Mouse (Mus musculus) neutrophil, adult 65 days (primary cell): ENCODE data around the gene Olfr599. TPM values are rescaled to one million over a fixed set of nuclear protein-coding genes. Genes with fewer than 3 reads are reported as not detected.

Source experiments
- total RNA-seq: library from RNA; stranded (reverse); gene quantifications from 2 replicates; pipeline ENCODE4 v1.2.4, GENCODE M21; 2023

Olfr599 gene
- total RNA-seq, result not detected in 2 replicates

DNA sequence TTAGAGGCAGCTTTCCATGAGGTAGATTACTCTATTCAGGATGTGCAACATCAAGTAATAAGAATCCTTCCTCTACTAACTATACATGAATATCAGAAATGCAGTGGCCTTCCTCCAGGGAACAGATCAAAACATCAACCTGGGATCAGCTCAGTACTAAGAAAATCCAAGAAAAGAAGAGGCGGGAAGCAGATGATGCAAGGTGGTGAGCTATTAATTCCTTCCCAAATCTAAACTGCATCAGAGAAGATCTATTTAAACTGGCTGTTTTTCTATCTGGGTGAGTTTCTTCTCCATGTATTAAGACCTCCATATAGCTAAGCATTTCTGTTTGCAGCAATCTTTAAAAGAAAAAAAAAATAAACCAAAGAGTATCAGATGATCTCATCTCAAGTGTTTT lies at the start of gene Olfr599:
TSS of gene Olfr599 (plus strand) at position 301 of the 400 bp plus-strand sequence.

DNA sequence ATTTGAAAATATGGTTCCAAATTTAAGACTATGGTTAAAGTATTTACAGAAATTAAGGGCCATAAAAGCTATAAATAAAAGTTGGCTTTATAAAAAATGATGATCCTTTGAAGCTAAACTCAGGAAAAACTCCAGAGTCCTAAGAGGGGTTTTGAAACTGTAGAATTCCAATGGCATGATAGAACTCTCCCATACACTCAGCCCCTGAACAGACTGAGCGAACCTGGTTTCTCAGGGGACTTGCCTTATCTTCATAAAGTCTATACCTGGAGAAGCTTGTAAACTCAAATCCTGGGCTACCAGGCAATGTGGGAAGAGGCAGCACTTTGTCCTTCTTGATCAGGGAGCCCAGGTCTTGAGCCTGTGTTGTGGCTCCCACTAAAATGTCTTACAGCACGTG lies 30.4 kb upstream of the Olfr599 start, which contains the start of gene Olfr596:
TSS of gene Olfr596 (plus strand) at position 301 of the 400 bp plus-strand sequence.

DNA sequence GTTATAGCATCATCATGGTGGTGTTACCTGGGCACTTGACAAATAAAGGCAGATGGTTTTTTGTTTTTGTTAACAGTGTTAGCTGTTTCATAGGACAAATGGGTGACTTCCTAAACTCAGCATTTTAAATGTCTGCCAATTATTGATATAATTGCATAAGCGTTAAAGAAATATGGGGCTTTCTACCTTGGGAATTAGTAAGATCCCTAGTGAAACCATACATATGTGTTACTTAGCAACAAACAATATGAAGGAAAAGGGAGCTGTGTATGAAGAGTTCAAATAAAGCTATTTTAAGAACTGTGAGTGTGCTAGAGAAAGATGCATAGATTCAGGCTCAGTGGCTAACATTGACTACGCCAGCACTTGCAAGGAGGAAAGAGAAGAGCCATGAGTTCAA lies 19.7 kb upstream of the Olfr599 start, which contains the start of gene Olfr597:
TSS of gene Olfr597 (plus strand) at position 301 of the 400 bp plus-strand sequence.

DNA sequence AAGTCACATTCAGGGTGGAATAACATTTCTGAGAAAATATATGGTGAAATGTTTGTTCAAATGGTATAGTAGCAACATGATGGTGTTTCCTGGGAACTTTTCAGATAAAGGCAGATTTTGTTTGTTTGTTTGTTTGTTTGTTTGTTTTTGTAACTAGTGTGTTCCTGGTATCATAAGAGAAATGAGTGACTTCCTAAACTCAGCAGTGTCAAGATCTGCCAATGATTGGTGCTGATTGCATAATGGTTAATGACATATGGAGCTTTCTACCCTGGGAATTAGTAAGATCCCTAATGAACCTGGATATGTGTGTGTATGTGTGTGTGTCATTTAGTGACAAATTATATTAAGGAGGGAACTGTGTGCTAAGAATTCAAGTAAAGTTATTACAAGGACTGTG lies 12.4 kb upstream of the Olfr599 start, which contains the start of gene Olfr598:
TSS of gene Olfr598 (plus strand) at position 301 of the 400 bp plus-strand sequence.

DNA sequence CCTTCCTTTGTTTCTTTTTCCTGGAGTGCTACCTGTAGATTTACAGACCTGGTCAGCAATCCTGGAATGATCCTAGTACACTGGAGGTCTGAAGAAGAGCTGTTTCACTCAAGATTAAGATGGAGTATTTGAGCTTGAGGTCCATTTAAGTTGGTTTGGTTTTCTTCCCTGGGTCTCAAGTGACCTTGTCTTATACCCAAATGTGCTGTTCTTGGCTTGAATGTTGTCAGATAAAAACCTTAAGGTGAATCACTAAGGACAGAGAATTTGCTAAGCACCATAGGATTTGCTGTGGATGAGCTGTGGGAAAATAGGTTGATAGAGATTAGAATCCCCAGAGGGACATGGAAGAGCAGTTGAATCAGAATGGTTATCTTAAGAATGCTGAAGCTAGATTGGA lies 13.9 kb downstream of the Olfr599 start, which contains the start of gene Olfr600:
TSS of gene Olfr600 (minus strand) at position 101 of the 400 bp plus-strand sequence.

DNA sequence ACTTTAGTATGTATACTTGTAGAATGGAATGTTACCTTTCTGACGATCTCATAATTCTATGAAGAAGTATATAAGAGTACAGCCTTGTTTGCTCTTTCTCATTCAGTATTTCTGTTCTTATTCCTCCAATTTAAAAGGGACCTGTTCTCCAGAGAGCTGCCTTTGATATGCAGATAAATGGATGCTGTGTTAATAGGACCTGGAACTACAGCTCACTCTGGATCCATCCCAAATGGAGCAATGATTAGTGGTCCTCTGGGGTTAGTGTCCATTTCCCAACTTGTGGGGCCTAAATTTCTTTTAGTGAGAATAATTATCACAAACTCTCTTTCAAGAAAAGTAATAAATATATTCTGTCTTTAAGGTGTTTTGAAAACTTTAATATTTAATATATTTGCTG lies 26.8 kb downstream of the Olfr599 start, which contains the start of gene Olfr601:
TSS of gene Olfr601 (minus strand) at position 101 of the 400 bp plus-strand sequence.

DNA sequence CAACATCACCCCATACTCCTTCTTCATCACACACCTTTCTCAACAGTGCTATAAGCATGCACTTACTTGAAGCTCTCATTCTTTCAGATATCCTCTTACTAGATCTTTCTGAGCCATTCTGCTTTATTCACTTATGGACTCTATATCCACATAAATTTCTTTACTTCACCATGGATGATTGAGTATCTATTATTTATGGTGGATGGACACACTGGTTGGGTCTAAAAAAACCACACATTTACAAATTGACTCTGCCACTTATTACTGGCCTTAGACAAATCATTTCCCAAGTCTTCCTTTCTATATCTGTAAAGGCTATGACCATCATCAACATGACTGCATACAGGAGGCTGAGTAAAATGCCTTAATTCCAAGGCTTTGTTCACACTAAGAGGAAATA lies 50.4 kb downstream of the Olfr599 start, which contains the start of gene Olfr603:
TSS of gene Olfr603 (minus strand) at position 101 of the 400 bp plus-strand sequence.

Other genes starting within 250 kb of the Olfr599 start
- not detected in 2 replicates for gene Olfr585, start 238.2 kb upstream of the Olfr599 start, total RNA-seq
- not detected in 2 replicates for gene Olfr586, start 210.3 kb upstream of the Olfr599 start, total RNA-seq
- gene Olfr588-ps1, start 195.0 kb upstream of the Olfr599 start, total RNA-seq, result not detected in 2 replicates
- gene Olfr589, start 179.6 kb upstream of the Olfr599 start, total RNA-seq, result not detected in 2 replicates
- not detected in 2 replicates for gene Olfr591, start 157.6 kb upstream of the Olfr599 start, total RNA-seq
- not detected in 2 replicates for gene Olfr592, start 151.1 kb upstream of the Olfr599 start, total RNA-seq
- gene Olfr593, start 124.1 kb upstream of the Olfr599 start, total RNA-seq, result not detected in 2 replicates
- not detected in 2 replicates for gene Olfr594, start 118.9 kb upstream of the Olfr599 start, total RNA-seq
- gene Usp17ld, start 83.4 kb upstream of the Olfr599 start, total RNA-seq, result not detected in 2 replicates
- not detected in 2 replicates for gene Olfr596, start 30.3 kb upstream of the Olfr599 start, total RNA-seq
- gene Olfr597, start 19.6 kb upstream of the Olfr599 start, total RNA-seq, result not detected in 2 replicates
- gene Olfr598, start 12.3 kb upstream of the Olfr599 start, total RNA-seq, result not detected in 2 replicates
- not detected in 2 replicates for gene Olfr600, start 13.8 kb downstream of the Olfr599 start, total RNA-seq
- gene Olfr601, start 26.7 kb downstream of the Olfr599 start, total RNA-seq, result not detected in 2 replicates
- not detected in 2 replicates for gene Olfr603, start 50.3 kb downstream of the Olfr599 start, total RNA-seq
- not detected in 2 replicates for gene Usp17lc, start 79.2 kb downstream of the Olfr599 start, total RNA-seq
- gene Olfr605, start 109.5 kb downstream of the Olfr599 start, total RNA-seq, result not detected in 2 replicates
- not detected in 2 replicates for gene Olfr606, start 113.1 kb downstream of the Olfr599 start, total RNA-seq
- not detected in 2 replicates for gene Olfr607, start 128.2 kb downstream of the Olfr599 start, total RNA-seq
- not detected in 2 replicates for gene Olfr608, start 134.0 kb downstream of the Olfr599 start, total RNA-seq
- not detected in 2 replicates for gene Olfr609, start 162.1 kb downstream of the Olfr599 start, total RNA-seq
- gene Olfr610, start 176.2 kb downstream of the Olfr599 start, total RNA-seq, result not detected in 2 replicates
- not detected in 2 replicates for gene Olfr611, start 184.9 kb downstream of the Olfr599 start, total RNA-seq
- gene Olfr612, start 206.8 kb downstream of the Olfr599 start, total RNA-seq, result not detected in 2 replicates
- not detected in 2 replicates for gene Olfr613, start 212.2 kb downstream of the Olfr599 start, total RNA-seq
- gene Olfr615, start 220.2 kb downstream of the Olfr599 start, total RNA-seq, result not detected in 2 replicates
- not detected in 2 replicates for gene Olfr616, start 233.2 kb downstream of the Olfr599 start, total RNA-seq
- gene Olfr617, start 237.1 kb downstream of the Olfr599 start, total RNA-seq, result not detected in 2 replicates